In genomic region chr13:113515162-113515600, GRCm38 (mm10) we compare ENCODE assay signal across 9 mouse cellular contexts.
DNase-seq lines count a peak whose midpoint lies in the region; ATAC-seq lines count a peak whose summit lies in the region.
"Had no signal": no experiment of that assay in that cellular context is flagged by ENCODE, and none has a peak within 500 bp of the region (broad histone marks: within the 10 kb centered on the region; RNA-seq: fewer than 3 reads in every experiment).

No protein-coding gene starts in this region.

- H3K4me1 ChIP-seq in kidney, embryonic 15.5 days = peaks cover 14% of the 10 kb centered on the region
- peaks cover 7% of the 10 kb centered on the region; the same call in 1 of the 2 replicates for H3K4me1 ChIP-seq in embryonic facial prominence, embryonic 15.5 days
- H3K4me1 ChIP-seq in midbrain, embryonic 11.5 days (ENCODE audit: control insufficient read depth, insufficient read depth, low read length) = no peaks in the 10 kb centered on the region
- H3K4me1 ChIP-seq: liver, embryonic 15.5 days had no signal

- DNase-seq in kidney, adult 11 months = no peak
- peak; percentile 80 for DNase-seq in brain, adult 2 months (ENCODE audit: low read depth, low spot score)
- DNase-seq in left cerebral cortex, adult 9 months (ENCODE audit: low spot score in 2 of 2) = peak; percentile 22 to 38
- no peak for DNase-seq in adrenal gland, postnatal 4 days (ENCODE audit: low spot score in 2 of 2)
- DNase-seq in midbrain, embryonic 11.5 days (ENCODE audit: low spot score, missing footprints) = no peak

- no peaks in the 10 kb centered on the region for H3K9me3 ChIP-seq in kidney, embryonic 15.5 days (replicated peaks)
- H3K9me3 ChIP-seq in embryonic facial prominence, embryonic 15.5 days (replicated peaks) = no peaks in the 10 kb centered on the region
- no peaks in the 10 kb centered on the region for H3K9me3 ChIP-seq in midbrain, embryonic 11.5 days (ENCODE audit: control insufficient read depth, low read length)
- H3K9me3 ChIP-seq: liver, embryonic 15.5 days had no signal

- H3K9ac ChIP-seq in kidney, embryonic 15.5 days = no peak overlapping the region
- no peak overlapping the region for H3K9ac ChIP-seq in embryonic facial prominence, embryonic 15.5 days
- H3K9ac ChIP-seq in midbrain, embryonic 11.5 days (ENCODE audit: low read length) = no peak overlapping the region
- H3K9ac ChIP-seq: liver, embryonic 15.5 days had no signal

- peak overlapping the region; percentile 82 for H3K27ac ChIP-seq in kidney, embryonic 15.5 days
- H3K27ac ChIP-seq in embryonic facial prominence, embryonic 15.5 days (replicated peaks) = peak overlapping the region; percentile 40; the same call in 1 of the 2 replicates
- H3K27ac ChIP-seq in midbrain, embryonic 11.5 days (ENCODE audit: low read depth, low read length) = no peak overlapping the region
- H3K27ac ChIP-seq: liver, embryonic 15.5 days had no signal

- H3K36me3 ChIP-seq in kidney, embryonic 15.5 days = no peaks in the 10 kb centered on the region
- H3K36me3 ChIP-seq in embryonic facial prominence, embryonic 15.5 days = no peaks in the 10 kb centered on the region
- no peaks in the 10 kb centered on the region for H3K36me3 ChIP-seq in midbrain, embryonic 11.5 days (ENCODE audit: control insufficient read depth, insufficient read depth, low read length)
- H3K36me3 ChIP-seq: liver, embryonic 15.5 days had no signal

- no peaks in the 10 kb centered on the region for H3K27me3 ChIP-seq in kidney, embryonic 15.5 days
- H3K27me3 ChIP-seq in embryonic facial prominence, embryonic 15.5 days = no peaks in the 10 kb centered on the region
- no peaks in the 10 kb centered on the region for H3K27me3 ChIP-seq in midbrain, embryonic 11.5 days (ENCODE audit: control insufficient read depth, insufficient read depth, low read length)
- H3K27me3 ChIP-seq: liver, embryonic 15.5 days had no signal

- ATAC-seq in kidney, embryonic 15.5 days (replicated peaks; ENCODE audit: low FRiP score) = no peak
- ATAC-seq in embryonic facial prominence, embryonic 15.5 days (ENCODE audit: insufficient number of reproducible peaks, low FRiP score, low TSS enrichment, low read depth) = 0 out of 2 replicates have a peak, but pooled peaks have one; percentile 34
- ATAC-seq in neutrophil, adult 5-6 weeks (ENCODE audit: extremely low read depth, insufficient number of reproducible peaks, low FRiP score, poor library complexity, severe bottlenecking) = 0 out of 2 replicates have a peak, but pooled peaks have one; percentile 36
- ATAC-seq in midbrain, embryonic 11.5 days (ENCODE audit: low FRiP score) = no peak

- 0 out of 2 replicates have a peak overlapping the region, but pooled peaks have one; percentile 22 for H3K4me2 ChIP-seq in kidney, embryonic 15.5 days
- no peak overlapping the region for H3K4me2 ChIP-seq in embryonic facial prominence, embryonic 15.5 days (replicated peaks)
- no peak overlapping the region for H3K4me2 ChIP-seq in midbrain, embryonic 11.5 days
- H3K4me2 ChIP-seq: liver, embryonic 15.5 days had no signal

- H3K4me3 ChIP-seq in kidney, embryonic 15.5 days (replicated peaks) = no peak overlapping the region
- H3K4me3 ChIP-seq in embryonic facial prominence, embryonic 15.5 days (replicated peaks) = no peak overlapping the region
- no peak overlapping the region for H3K4me3 ChIP-seq in midbrain, embryonic 11.5 days (ENCODE audit: low read depth, low read length)
- H3K4me3 ChIP-seq: liver, embryonic 15.5 days had no signal

- 24% methylated on average over 7 of the region's 7 CpGs for WGBS in kidney, embryonic 15.5 days
- WGBS in embryonic facial prominence, embryonic 15.5 days = 23% methylated on average over 7 of the region's 7 CpGs
- 57% methylated on average over 7 of the region's 7 CpGs for WGBS in midbrain, embryonic 11.5 days

Comparison
In these comparisons a context has a peak if more than half of its experiments do, and no peak if none do; other contexts are left out.
1. ATAC-seq: peak in embryonic facial prominence, embryonic 15.5 days (single experiment) and neutrophil, adult 5-6 weeks (single experiment); none in kidney, embryonic 15.5 days (single experiment) and midbrain, embryonic 11.5 days (single experiment).
2. DNase-seq: peak in brain, adult 2 months (single experiment) and left cerebral cortex, adult 9 months (2 of 2); none in kidney, adult 11 months (single experiment), adrenal gland, postnatal 4 days (0 of 2) and midbrain, embryonic 11.5 days (single experiment).